Mouse (Mus musculus) midbrain, embryonic 14.5 days (tissue): Measurements from ENCODE around the gene Arhgdig. TPM values are rescaled to one million over a fixed set of nuclear protein-coding genes. Genes with fewer than 3 reads are reported as not detected.

Experiments
- ATAC-seq: fragments of 200-750 bp; cut with Nextera tagmentation; 2 replicates; pipeline ENCODE4 v1.8.0; 2017; ENCODE audit warnings: moderate number of reproducible peaks, moderate library complexity; ENCODE audit not compliant: low FRiP score, low TSS enrichment
- DNase-seq: peaks from one replicate; pipeline ENCODE4 v3.0.0-alpha.2; 2015
- H3K27ac ChIP-seq: fragments of 300-500 bp; sonication (generic); replicated peaks from 2 replicates; pipeline ENCODE4 v1.5.1; 2014; ENCODE audit warnings: mild to moderate bottlenecking, low read depth, low read length, moderate library complexity
- H3K27me3 ChIP-seq: fragments of 300-500 bp; sonication (generic); 2 replicates; pipeline ENCODE4 v1.6.1; 2014; ENCODE audit warnings: low read length, control low read depth, mixed read lengths; ENCODE audit not compliant: control insufficient read depth, insufficient read depth
- H3K36me3 ChIP-seq: fragments of 300-500 bp; sonication (generic); 2 replicates; pipeline ENCODE4 v1.6.1; 2014; ENCODE audit warnings: low read length, control low read depth; ENCODE audit not compliant: control insufficient read depth, insufficient read depth
- H3K4me1 ChIP-seq: fragments of 300-500 bp; sonication (generic); 2 replicates; pipeline ENCODE4 v1.6.1; 2014; ENCODE audit warnings: mild to moderate bottlenecking, antibody characterized with exemption, low read length, control low read depth; ENCODE audit not compliant: control insufficient read depth, insufficient read depth
- H3K4me2 ChIP-seq: fragments of 300-500 bp; sonication (generic); 2 replicates; pipeline ENCODE4 v1.6.1; 2014; ENCODE audit warnings: mild to moderate bottlenecking, low read length, moderate library complexity
- H3K4me3 ChIP-seq: fragments of 300-500 bp; sonication (generic); replicated peaks from 2 replicates; pipeline ENCODE4 v1.5.1; 2014; ENCODE audit warnings: low read depth, low read length
- H3K9ac ChIP-seq: fragments of 300-500 bp; sonication (generic); replicated peaks from 2 replicates; pipeline ENCODE4 v1.6.1; 2014; ENCODE audit warnings: mild to moderate bottlenecking, low read length, moderate library complexity
- H3K9me3 ChIP-seq: fragments of 300-500 bp; sonication (generic); 2 replicates; pipeline ENCODE4 v1.6.1; 2016; ENCODE audit warnings: low read length, control low read depth, mixed read lengths; ENCODE audit not compliant: control insufficient read depth
- WGBS: fragments of 180-500 bp; shearing (Covaris S2); extraction: QIAGEN DNeasy Blood & Tissue Kit; methylation state at CpG from one replicate; pipeline ENCODE4 v1.1.7; 2014; 5-methylcytosine and 5-hydroxymethylcytosine counted together
- polyA plus RNA-seq: library from polyadenylated mRNA; unstranded; fragments of >200 nt; fragmentation: Nextera tagmentation; extraction: Ambion mirVana; gene quantifications from 2 replicates; pipeline ENCODE4 v1.2.1, GENCODE M21; 2014

The Arhgdig gene
- polyA plus RNA-seq: 72.7 and 124 TPM in 2 replicates

DNA sequence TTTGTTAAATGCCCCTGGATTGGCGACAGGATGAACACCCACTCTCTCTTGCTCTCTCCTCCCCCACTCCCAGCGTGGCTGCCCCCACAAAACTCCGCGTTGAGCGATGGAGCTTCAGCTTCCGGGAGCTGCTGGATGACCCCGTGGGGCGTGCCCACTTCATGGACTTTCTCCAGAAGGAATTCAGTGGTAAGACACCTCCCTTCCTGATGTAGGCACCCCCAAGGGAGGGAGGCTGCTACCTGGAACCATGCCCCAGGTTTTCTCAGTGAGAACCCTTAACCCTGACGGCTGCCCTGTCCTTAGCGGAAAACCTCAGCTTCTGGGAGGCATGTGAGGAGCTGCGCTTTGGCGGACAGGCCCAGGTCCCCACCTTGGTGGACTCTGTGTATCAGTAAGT lies at the start of gene Arhgdig:
TSS of gene Arhgdig (minus strand) at position 101 of the 400 bp plus-strand sequence.
- DNase-seq: no peak
- peaks cover 22% of the 10 kb centered on the region for H3K27me3 ChIP-seq
- no peak within 1 kb of the TSS for H3K9ac ChIP-seq
- no peak within 1 kb of the TSS for H3K27ac ChIP-seq
- WGBS: 91% methylated on average over 12 of the region's 12 CpGs
- peaks cover 8% of the 10 kb centered on the region; the same call in 1 of the 2 replicates for H3K4me1 ChIP-seq
- H3K36me3 ChIP-seq: no peaks in the 10 kb centered on the region
- H3K4me3 ChIP-seq: no peak within 1 kb of the TSS
- no peak for ATAC-seq
- H3K4me2 ChIP-seq: no peak within 1 kb of the TSS
- no peaks in the 10 kb centered on the region for H3K9me3 ChIP-seq

DNA sequence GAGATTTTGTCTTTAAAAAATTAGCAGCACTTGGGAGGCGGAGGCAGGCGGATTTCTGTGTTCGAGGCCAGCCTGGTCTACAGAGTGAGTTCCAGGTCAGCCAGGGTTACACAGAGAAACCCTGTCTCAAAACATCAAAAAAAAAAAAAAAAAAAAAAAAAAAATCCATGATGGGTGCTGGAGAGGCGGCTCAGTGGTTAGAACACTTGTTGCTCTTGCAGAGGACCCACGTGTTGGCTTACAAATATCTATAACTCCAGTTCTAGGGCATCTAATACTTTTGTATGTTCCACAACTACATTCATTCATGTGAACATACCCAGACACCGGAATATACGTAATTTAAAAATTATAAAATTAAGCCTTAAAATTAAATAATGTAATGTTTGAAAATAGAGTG lies 47.7 kb upstream of the Arhgdig start:
- no peak for DNase-seq
- peaks cover 10% of the 10 kb centered on the region; the same call in 1 of the 2 replicates for H3K4me1 ChIP-seq

DNA sequence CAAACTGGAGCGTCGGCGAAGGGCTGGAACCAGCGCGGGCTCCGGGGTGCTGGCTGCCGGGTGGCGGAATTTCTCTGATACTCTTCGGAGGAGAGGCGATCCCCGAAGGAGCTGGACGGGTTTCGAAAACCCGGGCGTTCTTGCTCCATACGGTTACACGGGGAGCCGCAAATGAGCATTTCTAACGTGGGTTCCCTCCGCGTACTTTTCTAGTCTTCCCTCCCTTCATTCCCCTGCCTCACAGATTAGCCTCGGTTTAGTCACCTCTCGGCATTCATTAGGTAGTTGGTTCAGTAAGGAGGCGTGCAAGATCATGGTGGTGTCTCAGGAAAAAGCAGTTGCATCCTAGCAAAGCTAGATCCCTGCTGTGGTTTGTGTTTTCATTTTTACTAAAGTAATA lies 45.8 kb upstream of the Arhgdig start:
- H3K9me3 ChIP-seq: no peaks in the 10 kb centered on the region
- ATAC-seq (no peak), DNase-seq (no peak)
- peak overlapping the region; percentile 93 for H3K4me3 ChIP-seq
- peak overlapping the region; percentile 87 for H3K4me2 ChIP-seq
- H3K36me3 ChIP-seq: peaks cover 19% of the 10 kb centered on the region
- WGBS: 0% methylated on average over 24 of the region's 24 CpGs
- H3K27me3 ChIP-seq: no peaks in the 10 kb centered on the region
- H3K27ac ChIP-seq: peak overlapping the region; percentile 96
- H3K4me1 ChIP-seq: peaks cover 10% of the 10 kb centered on the region; the same call in 1 of the 2 replicates
- peak overlapping the region; percentile 94 for H3K9ac ChIP-seq

More for the DNA sequence above, 47.7 kb upstream of the Arhgdig start:
- no peak for ATAC-seq
- Histone ChIP-seq H3K36me3 (peaks cover 37% of the 10 kb centered on the region), H3K4me2 (no peak overlapping the region), H3K4me3 (no peak overlapping the region), H3K27me3 (no peaks in the 10 kb centered on the region), H3K27ac (no peak overlapping the region), H3K9ac (no peak overlapping the region), H3K9me3 (no peaks in the 10 kb centered on the region)
- WGBS: 93% methylated on average over 7 of the region's 7 CpGs

DNA sequence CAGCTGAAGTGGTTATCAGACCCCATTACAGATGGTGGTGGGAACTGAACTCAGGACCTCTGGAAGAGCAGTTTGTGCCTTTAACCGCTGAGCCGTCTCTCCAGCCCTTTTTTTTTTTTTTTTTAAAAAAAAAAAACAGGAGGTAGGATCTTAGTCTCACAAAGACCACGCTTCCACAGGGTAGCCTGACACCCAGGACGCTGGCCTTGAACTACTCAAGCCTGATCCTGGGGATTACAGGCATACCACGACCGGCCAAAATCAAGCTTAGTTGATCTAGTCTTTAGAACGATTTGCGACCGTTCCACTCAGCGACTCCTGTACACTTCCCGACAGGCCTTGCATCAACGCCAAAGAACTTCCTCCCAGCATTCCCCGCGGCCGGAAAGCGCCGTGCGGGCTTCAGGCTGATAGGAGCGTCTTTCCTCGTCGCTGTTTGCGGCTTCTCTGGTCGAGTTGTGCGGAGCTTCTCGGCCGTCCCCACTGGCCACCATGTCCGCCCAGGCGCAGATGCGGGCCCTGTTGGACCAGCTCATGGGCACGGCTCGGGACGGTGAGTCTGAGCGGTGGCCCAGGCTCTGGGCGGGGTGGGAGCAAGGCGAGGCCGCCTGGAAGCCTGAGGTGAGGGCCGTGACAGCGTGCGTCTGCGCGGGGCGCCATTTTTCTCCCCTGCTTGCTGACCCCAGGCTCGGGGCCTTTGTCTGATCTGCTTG lies 45.1 kb upstream of the Arhgdig start, which contains the start of gene Luc7l:
TSS of gene Luc7l (plus strand) at position 358 of the 713 bp plus-strand sequence.
- Histone ChIP-seq H3K4me3 (peak within 1 kb of the TSS; percentile 93), H3K9ac (peak within 1 kb of the TSS; percentile 94), H3K4me1 (peaks cover 10% of the 10 kb centered on the region; the same call in 1 of the 2 replicates), H3K27me3 (no peaks in the 10 kb centered on the region), H3K36me3 (peaks cover 12% of the 10 kb centered on the region), H3K4me2 (peak within 1 kb of the TSS; percentile 87), H3K9me3 (no peaks in the 10 kb centered on the region), H3K27ac (peak within 1 kb of the TSS; percentile 96)
- DNase-seq (peak; percentile 97), ATAC-seq (peak; percentile 92)
- under 1% methylated on average over 43 of the region's 43 CpGs for WGBS

DNA sequence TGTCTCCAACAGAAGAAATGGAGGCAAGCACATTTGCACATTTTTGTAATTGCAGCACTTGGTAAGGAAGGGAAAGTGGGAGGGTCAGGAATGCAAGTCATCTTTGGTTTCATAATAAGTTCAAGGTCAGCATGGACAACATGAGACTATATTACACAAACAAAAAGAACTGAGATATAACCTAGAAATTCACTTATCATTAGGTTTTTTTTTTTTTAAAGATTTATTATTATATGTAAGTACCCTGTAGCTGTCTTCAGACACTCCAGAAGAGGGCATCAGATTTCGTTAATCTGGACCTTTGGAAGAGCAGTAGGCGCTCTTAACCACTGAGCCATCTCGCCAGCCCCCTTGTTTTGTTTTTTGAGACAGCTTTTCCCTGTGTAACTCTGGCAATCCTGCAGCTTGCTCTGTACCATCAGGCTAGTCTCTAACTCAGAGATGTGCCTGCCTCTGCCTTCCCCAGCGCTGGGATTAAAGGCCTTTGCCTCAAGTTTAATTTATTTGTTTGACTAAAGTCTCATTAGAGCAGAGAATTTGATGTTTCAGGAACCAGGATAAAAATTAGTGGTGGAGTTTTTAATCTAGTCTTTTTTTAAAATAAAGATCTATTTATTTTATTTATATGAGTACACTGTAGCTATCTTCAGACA lies 44.4 kb upstream of the Arhgdig start:
- no peak for ATAC-seq
- Histone ChIP-seq H3K4me3 (peak overlapping the region; percentile 93), H3K27me3 (no peaks in the 10 kb centered on the region), H3K9me3 (no peaks in the 10 kb centered on the region), H3K4me2 (peak overlapping the region; percentile 87), H3K9ac (peak overlapping the region; percentile 94; the same call in 1 of the 2 replicates), H3K36me3 (peaks cover 6% of the 10 kb centered on the region), H3K4me1 (peaks cover 10% of the 10 kb centered on the region; the same call in 1 of the 2 replicates), H3K27ac (peak overlapping the region; percentile 96)
- 67% methylated on average over 4 of the region's 4 CpGs for WGBS
- DNase-seq: no peak

DNA sequence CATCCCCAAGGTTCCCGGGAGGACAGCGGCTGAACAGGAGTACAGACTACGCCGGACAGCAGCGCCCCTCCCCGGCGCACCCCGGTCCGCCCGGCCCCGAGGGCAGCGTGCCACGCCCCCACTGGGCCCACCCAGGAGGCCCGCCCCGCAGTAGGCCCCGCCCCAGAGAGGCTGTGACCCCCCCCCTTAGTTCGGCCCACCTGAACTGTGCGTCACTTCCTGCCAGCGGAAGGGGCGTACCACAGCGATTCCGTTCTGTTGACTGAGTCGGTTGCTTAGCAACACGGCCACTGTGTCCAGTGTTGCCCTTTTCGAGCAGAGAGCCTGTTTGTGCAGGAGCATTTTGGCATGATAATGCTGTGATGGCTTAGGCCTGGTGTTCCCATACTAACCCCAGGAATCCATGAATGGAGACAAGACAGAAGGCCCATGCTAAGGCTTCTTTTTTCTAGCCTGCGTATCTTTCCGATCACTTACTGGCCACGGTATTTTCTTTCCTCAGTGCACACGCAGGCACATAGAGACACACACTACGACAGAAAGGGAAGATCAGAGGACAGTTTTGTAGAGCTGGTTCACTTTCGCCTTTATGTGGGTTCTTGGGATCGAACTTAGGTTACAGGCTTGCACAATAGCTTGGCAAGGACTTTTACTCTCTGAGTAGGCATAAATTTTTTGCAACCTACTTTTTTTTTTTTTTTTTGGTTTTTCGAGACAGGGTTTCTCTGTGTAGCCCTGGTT lies 36.7 kb upstream of the Arhgdig start, which contains the start of gene Fam234a:
TSS of gene Fam234a (minus strand) at position 142 of the 741 bp plus-strand sequence.
- peak; percentile 97 for ATAC-seq
- WGBS: 6% methylated on average over 32 of the region's 33 CpGs

DNA sequence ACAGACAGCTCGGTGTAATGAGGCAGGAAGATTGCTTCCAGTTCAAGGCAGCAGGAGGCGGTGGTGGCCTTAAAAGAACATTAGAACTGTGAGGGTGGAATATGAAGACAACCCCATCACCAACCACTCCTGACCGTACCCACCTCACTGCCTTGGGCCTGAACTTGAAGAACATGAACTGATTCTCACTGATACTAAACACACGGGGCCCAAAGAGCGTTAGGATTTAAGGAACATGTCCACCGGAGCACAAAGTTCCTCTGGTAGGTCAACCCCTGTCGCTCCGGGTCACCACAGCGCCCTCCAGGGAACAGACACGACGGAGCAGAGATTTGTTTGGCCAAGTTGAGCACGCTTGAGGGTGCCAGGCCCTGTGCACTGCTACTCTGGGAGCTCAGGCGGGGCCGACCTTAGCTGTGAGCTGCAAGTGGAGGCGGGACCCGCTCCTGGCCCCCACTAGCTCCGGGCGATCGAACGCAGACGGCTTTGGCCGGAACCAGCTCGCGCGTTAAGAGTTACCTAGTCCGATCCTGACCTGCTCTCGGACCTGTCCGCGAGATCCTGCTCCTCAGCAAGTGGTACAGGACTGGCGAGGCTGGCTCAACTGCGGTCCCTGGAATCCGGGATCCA lies 36.0 kb upstream of the Arhgdig start:
- Histone ChIP-seq H3K4me3 (peak overlapping the region; percentile 74), H3K27ac (peak overlapping the region; percentile 68), H3K4me1 (peaks cover 11% of the 10 kb centered on the region; the same call in 1 of the 2 replicates), H3K4me2 (peak overlapping the region; percentile 92), H3K36me3 (no peaks in the 10 kb centered on the region), H3K9me3 (no peaks in the 10 kb centered on the region), H3K9ac (peak overlapping the region; percentile 74), H3K27me3 (no peaks in the 10 kb centered on the region)
- DNase-seq: peak; percentile 64
- under 1% methylated on average over 32 of the region's 32 CpGs for WGBS
- ATAC-seq: peak; percentile 81

More for the DNA sequence above, 36.7 kb upstream of the Arhgdig start, which contains the start of gene Fam234a:
- Histone ChIP-seq H3K4me2 (peak within 1 kb of the TSS; percentile 92), H3K9ac (peak within 1 kb of the TSS; percentile 74), H3K27ac (peak within 1 kb of the TSS; percentile 68), H3K27me3 (no peaks in the 10 kb centered on the region), H3K36me3 (no peaks in the 10 kb centered on the region), H3K4me3 (peak within 1 kb of the TSS; percentile 74), H3K9me3 (no peaks in the 10 kb centered on the region), H3K4me1 (peaks cover 11% of the 10 kb centered on the region; the same call in 1 of the 2 replicates)
- peak; percentile 98 for DNase-seq

DNA sequence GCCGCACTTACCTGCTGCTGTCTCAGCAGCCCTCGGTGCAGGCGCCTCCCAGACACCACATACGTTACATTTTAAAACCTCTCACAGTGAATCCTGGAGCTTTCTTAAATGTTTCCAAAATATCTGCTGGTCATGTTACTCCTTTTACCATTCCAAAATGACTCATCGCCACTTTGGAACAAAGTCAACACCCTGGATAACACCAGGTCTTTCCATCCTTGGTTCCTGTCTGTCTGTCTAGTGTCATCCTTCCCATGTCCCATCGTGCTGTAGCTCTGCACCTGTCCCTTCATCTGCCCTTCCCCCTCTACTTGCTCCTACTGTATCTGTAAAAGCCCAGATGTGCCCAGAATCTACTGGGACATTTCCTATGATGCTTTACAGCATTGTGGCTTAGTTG lies 33.4 kb upstream of the Arhgdig start:
- Histone ChIP-seq H3K36me3 (no peaks in the 10 kb centered on the region), H3K4me2 (no peak overlapping the region), H3K9me3 (no peaks in the 10 kb centered on the region), H3K27me3 (no peaks in the 10 kb centered on the region), H3K27ac (no peak overlapping the region), H3K9ac (no peak overlapping the region), H3K4me3 (no peak overlapping the region), H3K4me1 (peaks cover 11% of the 10 kb centered on the region; the same call in 1 of the 2 replicates)
- 82% methylated on average over 6 of the region's 6 CpGs for WGBS
- ATAC-seq (no peak), DNase-seq (no peak)
